Mouse (Mus musculus): ENCODE data around the gene Col12a1. TPM values are rescaled to one million over a fixed set of nuclear protein-coding genes. Genes with fewer than 3 reads are reported as not detected.
"Not testable (repeated sequence)": the region's sequence is repeated elsewhere in the genome, so short reads cannot be mapped to it uniquely, and the experiment has no call there.

The Col12a1 gene
- total RNA-seq, 4 experiments from 2014 or later, result 0.47 to 1.4 (median 0.74) TPM

DNA sequence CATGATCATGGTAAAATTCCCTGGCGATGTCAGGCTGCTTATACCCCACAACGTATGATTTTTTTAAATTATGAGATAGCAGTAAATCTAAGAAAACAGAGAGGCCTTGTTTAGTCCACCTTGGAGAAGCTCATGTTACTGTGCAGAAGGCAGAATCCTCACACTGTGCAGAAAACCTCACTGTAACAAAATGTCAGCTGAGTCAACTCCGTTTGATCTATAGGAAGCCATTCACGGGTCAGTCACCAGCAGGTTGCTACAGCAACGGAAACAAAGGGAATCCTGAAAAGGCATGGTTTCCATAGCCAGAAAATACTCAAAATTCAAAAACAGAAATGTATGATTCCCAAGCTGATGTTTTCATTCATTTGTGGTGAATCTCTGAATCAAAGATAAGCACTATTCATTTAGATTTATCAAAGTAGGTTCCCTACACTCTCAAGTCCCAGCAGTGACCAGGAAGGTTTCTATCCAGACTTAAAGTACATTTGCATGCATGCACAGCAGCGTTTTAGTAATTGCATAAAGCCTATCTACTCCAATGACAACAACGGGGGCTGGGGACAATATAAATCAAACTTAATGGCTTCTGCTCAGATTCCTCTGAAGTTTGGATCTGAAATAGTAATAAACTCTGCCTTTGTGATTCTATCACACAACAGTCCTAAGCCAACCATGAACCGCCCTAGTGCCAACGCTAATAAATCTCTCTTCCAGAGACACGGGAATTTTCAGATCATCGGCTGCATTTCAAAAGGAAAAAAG is 28.7 kb downstream of the Col12a1 start:
- no peak for DNase-seq (ENCODE audit: low spot score)

GRCm38 (mm10) chr9:79689342-79689741 is 29.3 kb downstream of the Col12a1 start:
- no peak for DNase-seq (ENCODE audit: low spot score)

- no peak for DNase-seq (ENCODE audit: low spot score)
Observed at GRCm38 (mm10) chr9:79687227-79687626, 31.4 kb downstream of the Col12a1 start.

GRCm38 (mm10) chr9:79686049-79686448 is 32.6 kb downstream of the Col12a1 start:
- no peak for DNase-seq (ENCODE audit: low spot score)

DNA sequence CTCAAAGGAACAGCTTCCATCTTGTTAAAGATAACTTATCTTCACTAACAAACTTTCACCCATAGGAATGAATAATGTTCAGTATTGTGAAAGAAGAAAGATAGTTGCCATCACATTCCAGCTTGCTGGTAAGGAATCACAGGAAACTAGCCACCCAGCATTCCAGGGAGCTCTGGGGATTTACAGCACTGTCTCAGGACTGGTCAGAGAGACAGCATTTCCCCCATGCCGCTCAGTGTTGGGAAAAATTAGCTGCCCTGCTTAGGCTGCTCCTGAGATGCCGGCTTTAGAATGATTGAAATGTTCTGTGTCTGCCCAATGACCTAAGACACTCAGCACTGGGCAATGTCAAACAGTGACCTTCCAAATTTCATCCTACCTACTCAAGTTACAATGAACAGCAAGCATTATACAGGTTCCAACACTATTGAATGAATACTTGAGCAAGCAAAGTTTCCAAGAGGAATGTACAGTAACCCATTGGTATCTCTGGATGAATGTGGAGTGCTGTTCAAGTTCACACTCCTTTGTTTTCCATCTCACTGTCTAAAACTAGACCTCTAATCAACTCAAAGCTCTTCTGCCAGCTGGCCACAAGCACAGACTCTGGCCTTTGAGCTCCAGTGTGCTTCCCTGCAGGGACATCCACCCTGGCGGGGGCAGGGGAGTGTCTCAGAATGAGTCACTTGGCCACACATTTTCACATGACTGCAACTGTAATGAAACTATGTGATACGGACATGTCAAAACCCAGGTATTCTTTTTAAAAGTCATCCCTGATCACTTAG is 38.0 kb downstream of the Col12a1 start:
- DNase-seq (ENCODE audit: low spot score), result peak; percentile 33

DNA sequence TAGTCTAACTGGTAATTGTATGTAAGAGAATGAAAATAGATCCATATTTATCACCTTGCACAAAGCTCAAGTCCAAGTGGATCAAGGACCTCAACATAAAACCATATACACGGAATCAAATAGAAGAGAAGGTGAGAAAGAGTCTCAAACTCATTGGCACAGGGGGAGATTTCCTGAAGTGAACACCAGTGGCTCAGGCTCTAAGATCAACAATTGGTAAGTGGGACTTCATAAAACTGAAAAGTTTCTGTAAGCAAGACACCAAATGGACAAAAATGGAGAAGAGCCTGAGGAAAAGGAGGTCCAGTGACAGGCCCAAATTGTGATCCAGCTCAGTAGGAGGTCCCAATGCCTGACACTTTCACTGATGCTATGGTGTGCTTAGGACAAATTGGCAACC is 49.8 kb downstream of the Col12a1 start:
- DNase-seq (ENCODE audit: low spot score), result not testable (repeated sequence)

DNA sequence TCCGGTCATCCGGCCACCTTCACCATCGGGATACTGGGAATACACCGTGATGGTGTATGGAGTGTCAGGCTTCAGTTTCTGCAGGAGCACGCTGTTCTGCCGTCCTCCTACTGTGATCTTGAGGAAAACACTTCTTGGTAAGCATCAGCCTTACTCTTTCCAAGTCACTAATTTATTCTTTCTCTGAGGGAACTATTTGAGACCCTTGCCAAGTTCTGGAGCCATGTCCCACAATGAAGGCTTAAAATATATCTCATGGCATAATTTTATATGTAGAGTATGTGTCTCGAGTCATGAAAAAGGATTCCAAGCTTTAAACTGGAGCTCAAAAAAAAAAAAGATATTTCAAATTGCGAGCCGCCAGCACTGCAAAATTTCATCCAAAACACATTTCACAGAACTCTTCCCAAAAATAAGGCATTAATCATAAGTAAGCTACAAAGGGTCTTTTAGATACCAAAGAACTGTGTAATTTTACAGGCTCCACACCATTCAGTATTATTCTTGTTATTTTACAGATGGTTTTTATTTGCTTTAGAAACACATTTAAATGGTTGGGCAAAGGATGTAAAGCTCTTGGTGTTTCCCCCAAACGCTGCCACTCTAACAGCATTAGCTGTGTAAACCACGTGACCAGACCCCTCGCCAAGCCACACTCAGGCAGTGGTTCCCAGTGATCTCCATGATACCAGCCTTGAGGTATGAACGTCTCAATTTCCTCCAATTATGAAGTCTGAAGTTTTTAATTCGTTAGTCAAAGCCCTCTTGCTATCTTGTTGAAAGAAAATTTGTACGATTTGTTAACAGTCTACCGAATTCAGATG is 65.1 kb downstream of the Col12a1 start:
- DNase-seq (ENCODE audit: low spot score), result no peak

GRCm38 (mm10) chr9:79648587-79648986 is 70.0 kb downstream of the Col12a1 start:
- no peak for DNase-seq (ENCODE audit: low spot score)

DNA sequence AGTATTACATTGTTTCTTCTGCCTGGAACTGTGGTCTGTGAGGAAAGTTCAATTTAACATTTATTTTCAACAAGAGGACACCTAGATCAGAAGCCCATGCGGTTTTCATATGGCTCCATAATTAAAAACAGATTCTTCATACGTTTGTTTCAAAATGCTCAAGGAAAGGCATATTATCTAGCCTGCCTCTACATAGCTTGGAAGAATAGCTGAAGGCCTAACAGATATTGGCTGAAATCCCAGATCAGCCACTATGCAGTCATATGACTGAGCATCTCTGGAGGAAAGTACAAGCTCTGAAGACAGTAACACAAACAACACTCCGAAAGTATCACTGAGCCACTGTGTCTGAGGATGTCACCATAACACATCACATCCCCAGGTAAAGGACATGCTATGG is 72.9 kb downstream of the Col12a1 start:
- DNase-seq (ENCODE audit: low spot score), result no peak

- DNase-seq (ENCODE audit: low spot score), result no peak
Observed at GRCm38 (mm10) chr9:79639430-79640090, 79.1 kb downstream of the Col12a1 start.

DNA sequence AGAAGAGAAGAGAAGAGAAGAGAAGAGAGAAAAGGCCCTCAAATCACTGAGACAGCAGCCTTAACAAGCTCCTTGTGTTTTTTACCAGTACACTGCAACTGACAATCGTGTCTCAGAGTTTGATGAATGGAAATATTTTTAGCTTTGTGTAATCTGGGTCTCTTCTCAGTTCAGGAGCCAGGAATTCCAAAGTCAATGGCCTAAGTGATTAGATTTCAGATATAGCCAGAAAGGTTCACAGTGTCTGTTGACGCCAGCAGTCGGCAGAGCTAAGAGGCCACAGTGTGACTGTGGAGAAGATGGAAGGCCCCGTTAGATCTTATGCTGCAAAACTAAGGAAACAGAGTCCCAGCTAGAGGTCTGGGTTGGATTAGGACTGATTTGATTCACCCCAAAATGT is 80.8 kb downstream of the Col12a1 start:
- DNase-seq (ENCODE audit: low spot score), result no peak

GRCm38 (mm10) chr9:79634076-79634475 is 84.6 kb downstream of the Col12a1 start:
- no peak for DNase-seq (ENCODE audit: low spot score)

GRCm38 (mm10) chr9:79631186-79631585 is 87.4 kb downstream of the Col12a1 start:
- DNase-seq (ENCODE audit: low spot score), result no peak

GRCm38 (mm10) chr9:79618839-79619597 is 99.6 kb downstream of the Col12a1 start:
- DNase-seq (ENCODE audit: low spot score), result no peak

- DNase-seq (ENCODE audit: low spot score), result peak; percentile 6
Observed at GRCm38 (mm10) chr9:79617336-79617735, 101.3 kb downstream of the Col12a1 start.

- DNase-seq (ENCODE audit: low spot score), result no peak
Observed at GRCm38 (mm10) chr9:79616040-79616439, 102.6 kb downstream of the Col12a1 start.

GRCm38 (mm10) chr9:79610286-79610685 is 108.3 kb downstream of the Col12a1 start:
- DNase-seq (ENCODE audit: low spot score), result peak; percentile 20

GRCm38 (mm10) chr9:79609661-79610060 is 109.0 kb downstream of the Col12a1 start:
- DNase-seq (ENCODE audit: low spot score), result no peak

- DNase-seq (ENCODE audit: low spot score), result no peak
Observed at GRCm38 (mm10) chr9:79608795-79609194, 109.8 kb downstream of the Col12a1 start.

- peak; percentile 3 for DNase-seq (ENCODE audit: low spot score)
Observed at GRCm38 (mm10) chr9:79608062-79608531, 110.5 kb downstream of the Col12a1 start.

DNA sequence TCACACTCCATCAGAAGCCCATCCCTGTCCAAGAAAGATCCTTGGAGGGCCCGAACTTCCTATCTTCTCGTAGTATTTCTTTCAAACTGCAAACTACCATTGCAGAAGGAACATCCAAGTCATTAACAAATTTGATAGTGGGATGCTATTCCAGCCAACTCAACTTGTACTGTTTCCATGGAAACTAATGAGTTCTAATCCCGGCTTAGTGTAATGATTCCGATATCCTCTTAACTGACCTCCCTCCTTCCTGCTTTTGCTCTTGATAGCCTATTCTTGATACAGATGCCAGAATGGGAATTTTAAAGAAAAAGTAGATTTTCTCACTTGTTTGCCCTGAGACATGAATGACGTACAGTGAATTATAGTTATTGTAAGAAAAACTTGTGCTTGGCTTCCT is 112.5 kb downstream of the Col12a1 start:
- no peak for DNase-seq (ENCODE audit: low spot score)
